Mouse (Mus musculus): Measurements from ENCODE around the gene Arhgap29. TPM values are rescaled to one million over a fixed set of nuclear protein-coding genes. Genes with fewer than 3 reads are reported as not detected.

Arhgap29 gene
- polyA plus RNA-seq, 1 experiment = 13.7 TPM

- Histone ChIP-seq H3K79me2 (ENCODE audit: control insufficient read depth, insufficient read depth) (peaks cover 7% of the 10 kb centered on the region), H3K4me2 (ENCODE audit: low read depth) (no peak overlapping the region), H3K27me3 (ENCODE audit: control insufficient read depth, insufficient read depth, insufficient read length) (no peaks in the 10 kb centered on the region), H3K36me3 (ENCODE audit: control insufficient read depth, insufficient read depth) (peaks cover 31% of the 10 kb centered on the region), H3ac (ENCODE audit: control insufficient read depth, insufficient read length) (no peak overlapping the region), H3K4me3 (no peak overlapping the region)
- TF ChIP-seq REST (IDR thresholded peaks at IDR 0.05; ENCODE audit: insufficient read depth, insufficient read length) (no peak), MYOD1 (IDR thresholded peaks at IDR 0.05; ENCODE audit: control insufficient read depth in 1 of 3, insufficient read length in 2 of 3, low read depth in 2 of 3) (peak in 1 of 3 experiments; percentile 23), MYOG (IDR thresholded peaks at IDR 0.05; ENCODE audit: control insufficient read depth in 1 of 3, insufficient read depth in 1 of 3, insufficient read length in 2 of 3, low read depth in 2 of 3) (peak in 1 of 3 experiments; percentile 73)
Measured at GRCm38 (mm10) chr3:121999934-122000333, 47.6 kb downstream of the Arhgap29 start.

- Histone ChIP-seq H3ac (ENCODE audit: control insufficient read depth, insufficient read length) (no peak overlapping the region), H3K4me3 (no peak overlapping the region), H3K27me3 (ENCODE audit: control insufficient read depth, insufficient read depth, insufficient read length) (no peaks in the 10 kb centered on the region), H3K4me2 (ENCODE audit: low read depth) (no peak overlapping the region), H3K79me2 (ENCODE audit: control insufficient read depth, insufficient read depth) (peaks cover 7% of the 10 kb centered on the region), H3K36me3 (ENCODE audit: control insufficient read depth, insufficient read depth) (peaks cover 26% of the 10 kb centered on the region)
- TF ChIP-seq TCF12 (IDR thresholded peaks at IDR 0.05; ENCODE audit: insufficient read depth, poor library complexity, severe bottlenecking) (peak; percentile 15), MAX (IDR thresholded peaks at IDR 0.05; ENCODE audit: low read depth) (no peak), POLR2AphosphoS2 (IDR thresholded peaks at IDR 0.05; ENCODE audit: insufficient read length, low read depth) (no peak), CEBPB (IDR thresholded peaks at IDR 0.05; ENCODE audit: insufficient read depth, poor library complexity, severe bottlenecking) (no peak), E2F4 (IDR thresholded peaks at IDR 0.05; ENCODE audit: insufficient read depth) (no peak), MYOD1 (IDR thresholded peaks at IDR 0.05; ENCODE audit: control insufficient read depth in 1 of 3, insufficient read length in 2 of 3, low read depth in 2 of 3) (peak; percentile 21 to 86 (median 54)), SRF (IDR thresholded peaks at IDR 0.05; ENCODE audit: control insufficient read depth, insufficient read length, low read depth) (no peak), MYOG (IDR thresholded peaks at IDR 0.05; ENCODE audit: control insufficient read depth in 1 of 3, insufficient read depth in 1 of 3, insufficient read length in 2 of 3, low read depth in 2 of 3) (peak in 2 of 3 experiments; percentile 78 to 80), USF1 (IDR thresholded peaks at IDR 0.05; ENCODE audit: low read depth) (peak; percentile 32)
Measured at GRCm38 (mm10) chr3:122001568-122001967, 49.2 kb downstream of the Arhgap29 start.

- H3K4me3 ChIP-seq = no peak overlapping the region
- no peak overlapping the region for H3ac ChIP-seq (ENCODE audit: control insufficient read depth, insufficient read length)
- no peak overlapping the region for H3K4me2 ChIP-seq (ENCODE audit: low read depth)
- no peaks in the 10 kb centered on the region for H3K27me3 ChIP-seq (ENCODE audit: control insufficient read depth, insufficient read depth, insufficient read length)
- no peaks in the 10 kb centered on the region for H3K79me2 ChIP-seq (ENCODE audit: control insufficient read depth, insufficient read depth)
- peaks cover 47% of the 10 kb centered on the region for H3K36me3 ChIP-seq (ENCODE audit: control insufficient read depth, insufficient read depth)
- no peak for TF ChIP-seq TCF3 (IDR thresholded peaks at IDR 0.05; ENCODE audit: insufficient read length, low read depth)
- peak in 2 of 3 experiments; percentile 49 to 69 for TF ChIP-seq MYOD1 (IDR thresholded peaks at IDR 0.05; ENCODE audit: control insufficient read depth in 1 of 3, insufficient read length in 2 of 3, low read depth in 2 of 3)
Measured at GRCm38 (mm10) chr3:122009818-122010217, 57.5 kb downstream of the Arhgap29 start.

GRCm38 (mm10) chr3:122010292-122010691 lies 58.0 kb downstream of the Arhgap29 start:
- peaks cover 52% of the 10 kb centered on the region for H3K36me3 ChIP-seq (ENCODE audit: control insufficient read depth, insufficient read depth)
- TF ChIP-seq POLR2A (IDR thresholded peaks at IDR 0.05; ENCODE audit: insufficient read length, low read depth) = no peak
- TF ChIP-seq E2F4 (IDR thresholded peaks at IDR 0.05; ENCODE audit: insufficient read depth) = no peak
- TF ChIP-seq CEBPB (IDR thresholded peaks at IDR 0.05; ENCODE audit: insufficient read depth, poor library complexity, severe bottlenecking) = no peak
- TF ChIP-seq MYOG (IDR thresholded peaks at IDR 0.05; ENCODE audit: control insufficient read depth in 1 of 3, insufficient read depth in 1 of 3, insufficient read length in 2 of 3, low read depth in 2 of 3) = no peak
- no peak for TF ChIP-seq USF1 (IDR thresholded peaks at IDR 0.05; ENCODE audit: low read depth)
- TF ChIP-seq REST (IDR thresholded peaks at IDR 0.05; ENCODE audit: insufficient read depth, insufficient read length) = no peak
- no peak for TF ChIP-seq SRF (IDR thresholded peaks at IDR 0.05; ENCODE audit: control insufficient read depth, insufficient read length, low read depth)
- no peak for TF ChIP-seq TCF12 (IDR thresholded peaks at IDR 0.05; ENCODE audit: insufficient read depth, poor library complexity, severe bottlenecking)
- TF ChIP-seq MAX (IDR thresholded peaks at IDR 0.05; ENCODE audit: low read depth) = no peak
- no peak for TF ChIP-seq POLR2AphosphoS2 (IDR thresholded peaks at IDR 0.05; ENCODE audit: insufficient read length, low read depth)
- no peak for TF ChIP-seq MYOD1 (IDR thresholded peaks at IDR 0.05; ENCODE audit: control insufficient read depth in 1 of 3, insufficient read length in 2 of 3, low read depth in 2 of 3)
- no peak for TF ChIP-seq TCF3 (IDR thresholded peaks at IDR 0.05; ENCODE audit: insufficient read length, low read depth)

GRCm38 (mm10) chr3:122012464-122012863 lies 60.1 kb downstream of the Arhgap29 start:
- Histone ChIP-seq H3K79me2 (ENCODE audit: control insufficient read depth, insufficient read depth) (no peaks in the 10 kb centered on the region), H3K4me3 (no peak overlapping the region), H3K36me3 (ENCODE audit: control insufficient read depth, insufficient read depth) (peaks cover 63% of the 10 kb centered on the region), H3K4me2 (ENCODE audit: low read depth) (no peak overlapping the region), H3ac (ENCODE audit: control insufficient read depth, insufficient read length) (no peak overlapping the region), H3K27me3 (ENCODE audit: control insufficient read depth, insufficient read depth, insufficient read length) (no peaks in the 10 kb centered on the region)
- no peak for TF ChIP-seq CEBPB (IDR thresholded peaks at IDR 0.05; ENCODE audit: insufficient read depth, poor library complexity, severe bottlenecking)
- peak in 2 of 3 experiments; percentile 20 to 76 for TF ChIP-seq MYOG (IDR thresholded peaks at IDR 0.05; ENCODE audit: control insufficient read depth in 1 of 3, insufficient read depth in 1 of 3, insufficient read length in 2 of 3, low read depth in 2 of 3)
- peak in 1 of 3 experiments; percentile 54 for TF ChIP-seq MYOD1 (IDR thresholded peaks at IDR 0.05; ENCODE audit: control insufficient read depth in 1 of 3, insufficient read length in 2 of 3, low read depth in 2 of 3)
- TF ChIP-seq TCF3 (IDR thresholded peaks at IDR 0.05; ENCODE audit: insufficient read length, low read depth) = no peak
- TF ChIP-seq SRF (IDR thresholded peaks at IDR 0.05; ENCODE audit: control insufficient read depth, insufficient read length, low read depth) = no peak

More at GRCm38 (mm10) chr3:122010292-122010691, 58.0 kb downstream of the Arhgap29 start:
- no peaks in the 10 kb centered on the region for H3K27me3 ChIP-seq (ENCODE audit: control insufficient read depth, insufficient read depth, insufficient read length)
- no peak overlapping the region for H3K4me3 ChIP-seq
- no peak overlapping the region for H3K4me2 ChIP-seq (ENCODE audit: low read depth)
- no peak overlapping the region for H3ac ChIP-seq (ENCODE audit: control insufficient read depth, insufficient read length)
- no peaks in the 10 kb centered on the region for H3K79me2 ChIP-seq (ENCODE audit: control insufficient read depth, insufficient read depth)

Measured in myocyte (in vitro differentiated cells).